Mouse (Mus musculus): ENCODE data around the gene Krit1.
A peak's percentile ranks its signal among the peaks of the same experiment; 100 is the strongest.
"Not testable (repeated sequence)": the region's sequence is repeated elsewhere in the genome, so short reads cannot be mapped to it uniquely, and the experiment has no call there.

Krit1 gene

DNA sequence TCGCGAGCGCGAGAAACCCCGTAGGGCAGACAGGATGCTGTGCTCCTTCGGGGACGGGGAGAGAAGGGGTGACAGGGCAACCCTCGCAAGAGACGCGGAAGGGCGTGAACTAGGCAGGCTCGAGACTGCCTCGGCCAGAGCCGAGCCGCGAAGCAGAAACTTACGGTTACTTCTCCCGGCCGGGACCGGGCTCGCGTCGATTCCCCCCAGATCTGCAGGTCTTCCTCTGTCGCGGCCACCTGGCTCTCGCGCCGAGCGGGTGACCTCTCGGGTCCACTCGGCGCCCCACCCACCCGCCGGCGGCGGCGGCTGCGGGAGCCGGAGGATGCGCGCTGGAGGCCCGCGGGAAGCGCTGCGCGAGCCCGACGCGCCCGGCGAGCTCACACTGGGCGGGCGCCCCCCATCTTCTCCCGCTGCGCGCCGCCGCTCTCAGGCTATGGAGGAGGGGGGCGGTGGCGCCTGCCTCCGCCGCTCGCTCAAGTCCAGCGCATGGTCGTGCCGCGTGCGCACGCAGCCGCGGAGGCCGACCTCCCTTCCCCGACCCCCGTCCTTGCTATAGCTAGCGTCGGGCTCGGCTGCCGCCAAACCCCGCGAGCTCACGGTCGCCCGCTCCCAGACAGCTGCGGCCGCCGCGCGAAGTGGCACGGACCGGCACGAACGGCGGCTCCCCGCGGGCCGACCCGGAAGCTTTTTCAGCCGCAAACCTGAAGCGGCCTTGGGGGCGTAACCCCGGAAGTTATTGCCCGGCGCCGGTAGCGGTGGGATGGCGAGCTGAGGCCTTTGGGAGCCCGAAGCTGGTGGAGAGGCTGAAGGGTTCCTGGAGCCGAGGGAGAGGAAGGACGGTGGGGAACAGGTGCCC, at the start of gene Krit1, which contains the start of gene Ankib1:
TSS of gene Krit1 (plus strand) at position 752 of the 859 bp plus-strand sequence.
TSS of gene Ankib1 (minus strand) at position 493 of the 859 bp plus-strand sequence.
- peak; percentile 82 to 86 for DNase-seq (ENCODE audit: low spot score in 2 of 2)

DNA sequence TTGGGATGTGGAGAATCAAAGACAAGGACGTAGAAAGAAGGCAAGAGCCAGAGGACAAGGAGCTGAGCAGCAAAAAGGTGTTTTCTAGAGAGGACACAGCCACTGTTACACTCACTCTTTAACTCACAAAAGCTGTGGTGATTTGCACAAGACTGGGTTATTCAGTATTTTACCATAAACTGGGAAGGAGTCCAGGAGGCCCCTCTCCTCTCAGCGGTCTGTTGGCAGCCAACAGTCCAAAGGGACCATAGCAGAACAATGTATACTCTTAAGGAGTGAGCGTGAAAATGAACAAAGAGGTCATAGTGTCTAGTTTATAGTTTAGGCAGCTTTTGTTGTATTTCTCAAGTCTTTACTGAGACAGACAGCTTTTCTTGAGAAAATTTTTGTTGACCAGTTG, 31.5 kb upstream of the Krit1 start:
- DNase-seq (ENCODE audit: low spot score in 2 of 2): no peak

DNA sequence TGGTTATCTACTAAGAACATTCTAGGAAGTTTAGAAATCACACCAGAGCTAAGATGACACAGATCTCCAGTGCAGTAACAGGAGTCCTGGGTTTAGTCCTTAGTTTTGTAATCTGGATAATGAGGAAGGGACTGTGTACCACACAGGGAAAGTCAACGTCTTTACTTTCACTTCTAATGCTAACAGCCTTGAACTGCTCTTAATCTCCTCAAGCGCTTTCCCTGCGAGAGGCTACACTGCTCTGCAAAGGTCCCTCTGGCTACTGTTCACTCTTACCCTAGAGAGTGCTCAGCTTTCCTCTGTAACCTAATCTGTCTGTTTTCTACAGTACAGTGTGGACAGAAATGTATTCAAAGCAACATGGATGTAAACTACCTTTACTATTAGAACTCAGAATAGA, 31.0 kb upstream of the Krit1 start:
- DNase-seq (ENCODE audit: low spot score in 2 of 2): no peak

DNA sequence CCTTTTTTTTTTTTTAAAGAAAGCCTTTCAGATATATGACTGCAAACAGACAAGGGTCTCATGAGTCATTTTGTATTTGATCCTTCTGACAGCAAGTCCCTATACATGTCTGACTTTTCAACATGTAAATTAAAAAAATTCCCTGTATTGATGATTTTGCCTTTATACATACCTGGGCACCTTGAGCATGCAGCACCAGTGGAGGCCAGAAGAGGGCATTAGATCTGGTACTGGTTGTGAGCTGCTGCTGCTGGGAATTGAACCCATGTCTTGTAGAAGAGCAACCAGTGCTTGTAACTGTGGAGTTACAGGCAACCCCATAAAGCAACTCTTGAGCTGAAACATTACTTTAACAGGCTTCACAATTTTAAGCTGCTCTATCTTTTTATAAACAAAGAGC, 20.3 kb upstream of the Krit1 start:
- peak in 1 of 2 experiments; percentile 31 for DNase-seq (ENCODE audit: low spot score in 2 of 2)

DNA sequence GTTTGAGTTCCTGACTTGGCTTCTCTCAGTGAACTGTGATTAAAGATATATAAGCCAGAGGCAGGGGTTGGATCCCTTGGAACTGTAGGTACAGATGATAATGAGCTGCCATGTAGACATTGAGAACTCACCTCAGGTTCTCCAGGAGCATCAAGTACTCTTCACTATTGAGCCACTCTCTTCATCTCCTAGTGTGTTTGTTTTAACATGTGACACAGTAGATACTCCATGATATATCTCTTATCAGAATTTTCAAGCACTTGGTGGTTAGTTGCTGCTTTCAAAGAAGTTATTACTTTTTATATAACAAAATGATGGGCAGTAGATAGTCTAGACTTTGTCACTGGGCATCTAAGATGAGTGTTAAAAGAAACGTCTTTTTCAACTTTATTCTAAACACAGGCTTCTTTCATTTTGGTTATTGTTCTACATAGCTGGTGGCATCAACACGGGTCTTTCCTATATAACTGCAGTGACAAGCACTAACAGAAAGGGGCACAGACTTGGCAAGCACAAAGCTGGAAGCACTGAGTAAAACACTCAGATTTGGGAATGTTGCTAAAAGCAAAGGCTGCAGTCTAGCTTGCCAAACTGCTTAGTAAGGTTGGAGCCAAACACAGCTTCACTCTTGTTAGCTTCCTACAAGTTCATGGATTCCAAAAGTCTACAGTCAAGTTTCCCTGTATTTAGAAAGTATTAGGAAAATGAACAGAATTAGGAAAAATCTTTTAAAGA, 18.9 kb upstream of the Krit1 start:
- DNase-seq (ENCODE audit: low spot score in 2 of 2): no peak

DNA sequence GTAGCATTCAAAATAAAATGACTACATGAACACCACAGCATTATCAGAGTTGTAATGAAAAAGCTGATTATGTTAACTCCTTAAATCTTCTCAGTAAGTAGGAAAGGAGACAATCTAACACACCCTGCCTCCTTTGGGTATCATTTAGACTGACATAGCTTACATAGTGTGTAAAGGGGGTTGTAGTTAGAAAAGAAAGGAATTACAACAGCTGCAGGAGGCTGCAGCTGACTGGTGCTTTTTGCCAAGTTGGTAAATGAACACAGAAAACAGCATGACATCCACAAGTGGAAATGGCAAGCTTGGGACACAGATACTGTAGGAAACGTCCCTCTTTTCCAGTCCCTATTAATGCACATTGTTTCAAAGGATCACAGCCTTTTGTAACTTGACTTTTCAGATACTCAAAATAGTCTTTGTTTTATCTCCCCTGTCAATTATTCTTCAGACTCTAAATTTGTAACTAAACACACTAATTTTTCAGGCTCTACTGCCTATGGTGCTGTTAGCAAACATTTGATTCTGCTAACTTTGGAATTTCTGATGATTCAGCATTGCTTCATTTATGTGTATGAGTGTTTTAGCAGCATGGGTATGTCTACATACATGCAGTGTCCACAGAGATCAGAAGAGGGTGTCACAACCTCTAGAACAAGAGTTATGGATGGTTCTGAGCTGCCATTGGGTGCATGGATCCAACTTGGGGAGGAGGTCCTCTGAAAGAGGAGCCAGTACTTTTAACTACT, 18.1 kb upstream of the Krit1 start:
- DNase-seq (ENCODE audit: low spot score in 2 of 2): no peak

DNA sequence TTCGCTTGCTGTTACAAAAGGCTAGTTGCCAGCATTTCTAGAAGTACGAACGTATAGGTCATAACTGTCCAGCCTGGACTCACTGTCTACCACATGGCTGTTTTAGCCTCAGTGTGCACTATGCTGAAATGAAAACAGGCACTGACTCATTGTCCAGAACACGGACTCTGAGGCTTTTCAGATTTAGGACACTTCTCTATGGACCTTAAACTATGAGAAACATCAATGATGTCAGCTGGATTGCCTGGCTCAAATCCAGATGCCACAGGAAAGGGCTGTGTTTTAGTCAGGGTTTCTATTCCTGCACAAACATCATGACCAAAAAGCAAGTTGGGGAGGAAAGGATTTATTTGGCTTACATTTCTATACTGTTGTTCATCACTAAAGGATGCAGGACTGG, 15.4 kb upstream of the Krit1 start:
- DNase-seq (ENCODE audit: low spot score in 2 of 2): no peak

DNA sequence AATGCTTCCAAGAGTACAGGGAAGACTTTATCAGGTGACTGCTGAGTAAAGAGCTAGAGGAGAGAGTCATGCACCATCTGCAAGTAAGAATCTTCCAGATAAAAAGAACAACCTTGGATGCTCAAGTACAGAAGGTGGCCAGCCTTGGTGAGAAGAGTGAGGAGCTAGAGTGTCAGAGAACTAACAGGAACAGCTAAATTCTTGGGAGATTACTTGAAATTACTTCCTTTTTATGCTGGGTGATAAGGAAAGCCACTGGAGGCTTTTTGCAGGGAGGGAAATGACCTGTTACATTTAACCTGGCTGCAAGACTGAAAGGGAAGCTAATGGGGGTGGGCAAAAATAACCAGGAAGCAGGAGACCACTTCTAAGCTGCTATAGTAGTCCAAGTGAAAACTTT, 11.9 kb upstream of the Krit1 start:
- no peak for DNase-seq (ENCODE audit: low spot score in 2 of 2)

DNA sequence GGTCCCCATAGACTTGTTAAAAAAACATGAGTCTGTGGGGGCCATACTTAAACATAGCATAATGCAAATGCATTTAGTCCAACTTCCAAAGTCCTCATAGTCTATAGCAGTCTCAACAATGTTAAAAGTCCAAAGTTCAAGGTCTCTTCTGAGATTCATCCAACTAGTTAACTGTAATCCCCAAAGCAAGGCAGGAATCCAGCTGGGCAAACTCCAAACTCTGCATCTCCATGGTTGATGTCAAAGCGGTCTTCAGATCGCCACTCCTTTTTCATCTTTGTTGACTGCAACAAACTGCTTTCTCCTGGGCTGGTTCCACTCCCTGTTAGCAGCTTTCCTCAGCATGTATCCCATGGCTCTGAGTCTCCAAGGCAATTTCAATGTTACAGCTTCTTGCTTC, 5.9 kb upstream of the Krit1 start:
- not testable (repeated sequence) for DNase-seq (ENCODE audit: low spot score in 2 of 2)

DNA sequence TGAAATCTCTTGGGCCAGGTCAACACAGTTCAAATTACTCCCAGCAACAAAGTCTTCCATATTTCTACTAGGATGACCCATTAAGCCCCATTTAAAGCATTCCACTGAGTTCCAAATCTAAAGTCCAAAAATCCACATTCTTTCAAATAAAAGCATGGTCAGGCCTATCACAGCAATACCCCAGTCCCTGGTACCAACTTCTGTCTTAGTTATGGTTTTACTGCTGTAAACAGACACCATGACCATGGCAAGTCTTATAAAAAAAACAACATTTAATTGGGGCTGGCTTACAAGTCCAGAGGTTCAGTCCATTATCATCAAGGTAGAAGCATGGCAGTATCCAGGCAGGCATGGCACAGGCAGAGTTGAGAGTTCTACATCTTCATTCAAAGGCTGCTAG, 4.3 kb upstream of the Krit1 start:
- not testable (repeated sequence) for DNase-seq (ENCODE audit: low spot score in 2 of 2)

DNA sequence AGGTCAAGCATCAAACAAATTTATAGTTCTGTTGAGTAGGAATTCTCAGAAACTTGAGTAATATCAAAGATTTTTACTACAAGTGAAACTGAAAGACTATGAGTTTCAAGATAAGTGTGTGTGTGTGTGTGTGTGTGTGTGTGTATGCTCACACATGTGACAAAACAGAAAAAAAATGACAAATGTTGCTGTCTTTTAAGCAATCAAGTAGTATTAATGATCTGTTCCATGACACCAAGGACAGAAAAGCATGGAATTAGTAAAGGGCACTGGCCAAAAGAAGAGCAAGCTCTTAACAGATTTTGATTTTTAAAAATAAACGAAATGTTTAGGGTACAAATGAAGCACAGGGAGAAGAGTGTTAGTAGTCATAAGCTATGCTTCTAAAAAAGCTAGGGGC, 2.9 kb upstream of the Krit1 start:
- DNase-seq (ENCODE audit: low spot score in 2 of 2): no peak

DNA sequence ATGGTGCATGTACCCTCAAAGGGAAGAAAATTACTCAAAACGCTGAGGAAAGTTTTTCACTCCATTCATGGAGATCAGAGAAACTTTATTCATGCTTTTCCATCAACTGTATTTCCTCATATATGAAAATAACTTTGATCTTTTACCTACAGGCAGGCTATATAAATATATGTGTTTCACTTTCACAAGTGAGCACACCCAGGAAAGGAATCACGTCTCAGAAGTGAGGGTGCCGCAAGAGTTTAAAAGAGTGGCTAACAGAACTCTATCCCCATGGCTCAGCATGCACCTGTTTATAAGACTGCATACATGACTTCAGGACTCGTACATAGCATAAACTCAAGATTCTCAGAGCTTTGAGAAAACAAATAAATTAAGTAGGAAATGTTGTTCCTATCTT, 2.1 kb upstream of the Krit1 start:
- DNase-seq (ENCODE audit: low spot score in 2 of 2): no peak

DNA sequence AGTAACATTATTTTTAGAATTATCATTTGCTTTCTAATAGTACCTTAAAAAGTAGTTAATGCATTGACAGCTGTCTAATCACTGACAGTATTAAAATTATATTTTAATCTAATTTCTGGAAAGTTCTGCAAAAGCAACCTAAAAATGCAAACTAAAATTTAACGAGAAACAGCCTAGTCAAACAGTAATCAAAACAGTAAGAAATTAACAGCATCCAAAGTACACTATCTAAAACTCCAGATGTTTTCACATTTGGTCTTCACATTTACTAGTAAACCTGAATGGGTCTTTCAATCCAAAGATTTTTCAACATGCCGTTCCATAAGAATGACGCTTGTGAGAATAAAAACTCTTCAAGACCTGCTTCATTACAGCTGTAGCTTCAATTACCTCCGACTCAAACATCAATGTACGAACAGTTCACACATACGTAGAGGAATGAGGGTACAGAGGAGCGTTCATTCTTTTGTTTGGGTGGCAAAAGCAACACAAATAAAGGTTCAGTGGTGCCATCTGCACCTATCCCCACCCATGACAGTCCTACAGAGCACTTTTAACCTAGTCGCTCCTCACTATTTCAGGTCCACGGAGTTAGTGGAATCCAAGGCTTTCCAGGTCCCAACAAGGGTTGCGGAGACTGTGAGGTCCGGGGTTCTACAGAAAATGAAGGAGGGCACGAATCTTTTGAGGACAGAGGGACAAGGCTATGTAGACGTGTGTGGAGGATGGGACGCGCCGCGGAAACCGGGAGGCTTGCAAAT, 1.1 kb upstream of the Krit1 start:
- DNase-seq (ENCODE audit: low spot score in 2 of 2): no peak

DNA sequence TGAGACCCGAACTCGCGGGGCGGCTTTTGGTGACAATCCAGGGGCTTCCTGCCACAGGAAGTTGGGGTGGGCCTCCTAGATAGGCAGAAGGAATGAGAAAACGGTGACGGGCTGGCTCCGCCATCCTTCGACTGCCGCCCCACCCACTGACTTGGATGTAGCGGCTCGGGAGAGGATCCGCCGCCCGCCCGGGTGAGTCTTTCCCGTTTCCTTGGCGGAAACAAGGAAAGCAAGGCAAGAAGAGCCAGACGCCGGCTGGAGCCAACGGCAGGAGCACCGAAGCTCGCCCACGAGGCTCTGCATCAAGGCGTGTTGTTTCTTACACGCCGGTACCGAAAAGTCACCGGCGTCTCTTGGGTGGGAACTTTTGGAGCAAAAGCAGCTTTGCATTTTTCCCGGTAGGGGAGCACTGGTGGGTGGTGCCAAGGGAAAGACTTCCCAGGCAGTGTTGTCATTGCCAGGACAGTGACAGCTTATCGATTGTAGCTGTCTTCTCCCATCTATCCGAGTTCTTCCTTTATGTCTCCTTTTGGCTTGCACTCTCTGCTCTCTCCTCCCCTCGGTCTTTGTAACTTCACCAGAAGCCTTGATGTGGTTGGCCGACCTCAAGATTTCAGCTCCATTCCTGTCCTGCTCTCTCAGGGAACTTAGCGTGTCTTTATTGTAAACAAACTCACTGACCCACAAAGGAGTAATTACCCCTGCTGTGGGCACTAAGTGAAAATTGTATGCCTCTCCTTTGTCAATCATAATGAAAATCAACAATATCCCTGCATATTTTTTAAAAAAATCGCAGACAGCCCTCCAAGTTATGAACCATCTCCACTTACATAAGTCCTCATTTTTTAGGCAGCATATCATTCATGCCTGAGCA, 545 bp downstream of the Krit1 start:
- DNase-seq (ENCODE audit: low spot score in 2 of 2): peak in 1 of 2 experiments; percentile 10

DNA sequence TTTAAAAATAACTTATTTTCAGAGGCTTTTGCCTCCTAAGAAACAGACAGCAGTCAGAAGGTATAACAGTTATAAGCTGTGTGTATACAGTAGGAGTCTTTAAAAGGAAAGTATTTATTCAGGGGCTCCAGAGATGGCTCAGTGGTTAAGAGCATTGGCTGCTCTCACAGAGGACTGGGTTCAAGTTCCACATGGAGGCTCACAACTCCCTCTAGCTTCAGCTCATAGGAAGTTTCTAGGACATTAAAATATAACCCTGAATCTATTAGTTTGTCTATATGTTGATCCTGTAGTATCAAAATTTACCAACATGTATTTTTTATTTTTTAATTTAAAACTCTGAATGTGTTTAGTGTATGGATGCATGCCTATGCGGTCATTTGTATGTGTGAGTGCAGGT, 5.5 kb downstream of the Krit1 start:
- DNase-seq (ENCODE audit: low spot score in 2 of 2): no peak

DNA sequence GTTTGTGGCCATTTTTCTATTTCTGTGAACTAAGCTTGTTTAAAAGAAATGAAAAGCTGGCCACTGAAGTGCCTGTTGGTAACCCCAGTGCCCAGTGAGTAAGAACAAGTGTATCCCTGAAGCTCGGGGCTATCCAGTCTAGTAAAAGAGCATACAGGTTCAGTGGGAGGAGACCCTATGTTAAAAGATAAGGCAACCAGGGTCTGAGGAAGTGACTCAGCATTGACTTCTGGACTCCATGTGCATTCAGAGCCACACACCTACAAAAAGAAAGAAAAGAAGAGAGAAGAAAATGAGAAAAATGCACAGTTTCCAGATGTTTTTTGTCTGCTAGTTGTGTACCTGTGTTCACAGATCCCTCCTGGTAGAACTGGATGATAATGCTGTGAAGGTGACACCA, 31.1 kb downstream of the Krit1 start:
- no peak for DNase-seq (ENCODE audit: low spot score in 2 of 2)

DNA sequence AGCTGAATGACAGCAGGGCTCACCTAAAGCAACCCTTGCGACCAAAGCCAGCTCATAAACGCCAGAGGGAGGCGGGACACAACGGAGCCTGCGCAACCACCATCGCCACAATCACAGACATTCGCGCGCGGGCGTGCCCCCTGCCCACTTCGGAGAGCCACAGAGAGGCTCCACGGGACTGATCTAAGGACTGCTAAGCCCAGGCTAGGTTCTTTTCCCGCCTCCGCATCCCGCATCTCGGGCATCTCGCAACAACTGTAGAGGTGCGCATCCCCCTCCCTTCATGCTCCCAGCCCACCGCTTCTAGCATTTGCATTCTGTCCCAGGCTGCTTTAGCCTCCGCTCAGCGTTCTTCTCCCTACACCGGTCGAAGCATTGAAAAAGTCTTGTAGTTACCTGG, 42.0 kb downstream of the Krit1 start, which contains the start of gene Lrrd1:
TSS of gene Lrrd1 (plus strand) at position 148 of the 400 bp plus-strand sequence.
- no peak for DNase-seq (ENCODE audit: low spot score in 2 of 2)

DNA sequence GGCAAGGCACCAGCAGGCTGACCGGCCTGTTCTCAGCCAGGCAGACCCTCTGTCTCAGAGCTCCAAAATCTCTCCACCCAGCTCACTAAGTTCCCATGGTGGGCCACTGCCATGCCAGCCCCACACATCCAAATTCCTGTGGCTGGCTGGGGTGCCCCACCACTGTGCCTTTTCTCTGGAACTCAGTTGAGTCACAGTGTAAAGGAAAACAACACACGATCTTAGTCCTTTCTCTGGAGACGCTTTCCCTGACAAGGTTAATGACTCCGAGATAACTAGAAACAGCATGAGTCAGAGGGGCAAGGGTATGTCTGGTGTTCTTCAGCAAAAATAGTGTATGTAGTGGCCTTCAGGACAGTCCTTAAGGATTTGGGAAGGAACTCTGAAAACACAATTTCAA, 67.2 kb downstream of the Krit1 start:
- no peak for DNase-seq (ENCODE audit: low spot score in 2 of 2)

DNA sequence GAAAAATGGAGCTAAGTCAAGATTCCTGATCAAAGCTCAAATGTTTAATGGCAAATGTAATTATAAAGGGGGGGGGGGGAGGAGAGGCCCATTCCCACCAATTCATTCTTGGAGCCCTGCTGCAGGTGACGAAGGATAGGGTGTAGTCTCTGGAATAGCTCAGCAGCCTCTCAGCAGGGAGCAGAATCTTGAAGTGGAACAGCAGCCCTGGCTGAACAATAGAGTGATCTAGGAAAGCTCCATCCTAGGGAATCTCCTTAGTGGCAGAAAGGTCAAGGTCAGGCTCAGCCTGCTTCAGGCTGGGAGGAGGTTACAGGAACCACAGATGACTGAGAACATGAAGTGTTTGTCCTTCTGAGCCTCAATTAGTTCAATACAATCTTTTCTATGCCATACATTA, 69.4 kb downstream of the Krit1 start:
- DNase-seq (ENCODE audit: low spot score in 2 of 2): no peak

DNA sequence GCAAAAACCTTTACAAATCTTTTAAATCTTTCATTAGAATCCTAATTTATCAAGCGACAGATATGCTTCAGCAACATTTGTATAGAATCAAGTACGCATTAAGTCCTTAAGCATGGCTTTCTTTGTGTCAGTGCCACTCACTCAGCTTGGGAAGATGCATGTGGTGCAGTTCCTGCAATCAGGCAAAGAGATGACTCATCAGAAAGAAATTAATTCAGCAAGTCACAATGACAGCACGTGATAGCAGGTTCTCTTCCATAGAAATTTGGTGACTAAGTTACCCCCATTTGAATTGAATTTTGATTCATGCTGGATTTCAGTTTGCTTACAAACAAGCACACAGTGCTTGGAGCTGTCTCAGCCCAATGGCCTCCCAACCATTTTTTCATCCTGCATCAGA, 70.5 kb downstream of the Krit1 start:
- no peak for DNase-seq (ENCODE audit: low spot score in 2 of 2)

DNA sequence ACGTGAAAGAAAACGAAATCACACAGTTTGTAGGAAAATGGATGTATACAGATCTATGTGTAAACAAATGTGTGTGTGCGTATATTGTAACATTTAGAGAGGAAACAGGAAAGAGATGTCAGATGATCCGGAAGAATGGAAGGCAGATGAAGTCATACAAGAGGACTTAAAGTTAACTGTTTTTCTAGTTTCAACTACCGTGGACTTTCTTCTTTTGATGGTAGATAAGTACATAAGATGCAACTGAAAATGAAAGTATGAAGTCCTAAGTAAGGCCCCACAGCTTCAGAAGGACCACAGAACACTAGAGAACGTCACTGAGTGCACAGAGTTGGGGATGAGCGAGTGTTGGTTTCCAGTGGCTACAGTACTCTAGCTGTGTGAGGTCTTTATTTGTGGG, 83.9 kb downstream of the Krit1 start:
- not testable (repeated sequence) for DNase-seq (ENCODE audit: low spot score in 2 of 2)
